Mouse (Mus musculus): Measurements from ENCODE around the gene Atxn1l. TPM values are rescaled to one million over a fixed set of nuclear protein-coding genes. Genes with fewer than 3 reads are reported as not detected.
"Not testable (repeated sequence)": the region's sequence is repeated elsewhere in the genome, so short reads cannot be mapped to it uniquely, and the experiment has no call there.

Gene Atxn1l
- total RNA-seq (2018; cell fraction: chromatin; rRNA removed) = 10 to 100 TPM; 21.0 to 37.6 (median 30.0) TPM
- 10 to 100 TPM; 13.8 to 31.9 (median 22.2) TPM for total RNA-seq (2018; cell fraction: cytosol; rRNA removed)
- total RNA-seq (2018; cell fraction: nucleus; rRNA removed) = 10 to 100 TPM; 22.5 to 41.8 (median 30.4) TPM
- 15.8 to 17.7 TPM (median 17.0 TPM) in 3 replicates for polyA plus RNA-seq (2018)

DNA sequence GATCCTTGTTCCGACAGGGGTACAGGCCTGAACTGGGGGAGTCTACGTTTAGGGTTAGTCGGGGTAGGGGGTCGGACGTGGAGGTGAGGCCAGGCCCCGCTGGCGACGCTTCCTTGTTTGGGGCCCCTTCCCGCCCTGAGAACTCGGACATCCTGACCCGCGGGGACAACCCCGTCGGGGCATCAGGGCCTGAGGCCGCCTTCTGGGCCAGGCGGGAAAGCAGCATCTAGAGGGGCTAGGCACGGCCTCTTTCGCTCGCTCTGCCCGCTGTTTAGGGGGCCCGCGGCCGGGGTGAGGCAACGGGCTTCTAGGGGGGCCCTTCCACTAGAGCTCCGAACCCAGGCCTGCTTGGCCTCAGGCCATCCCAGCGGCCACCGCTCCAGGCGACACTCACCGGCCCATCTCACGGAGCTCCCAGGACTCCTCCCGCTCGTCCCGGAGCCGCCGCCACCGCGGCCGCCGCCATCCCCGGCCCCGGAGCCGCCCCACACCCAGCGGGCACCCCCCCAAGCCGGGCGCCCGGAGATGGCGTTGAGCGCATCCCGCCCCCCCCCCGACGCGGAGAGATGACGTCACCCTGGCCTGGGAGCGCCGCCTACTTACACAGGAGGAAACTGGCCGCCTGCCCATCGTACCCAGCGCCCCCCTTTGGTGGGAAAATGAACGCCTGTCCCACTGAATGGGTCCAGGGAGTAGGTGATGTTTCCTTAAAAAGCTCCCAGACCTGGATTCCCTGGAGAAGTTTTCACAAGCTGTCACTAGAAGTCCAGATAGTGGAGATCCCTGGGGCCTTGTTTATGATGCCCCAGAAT, at the start of gene Atxn1l:
Gene Atxn1l, minus strand, starts transcription at position 503 of the 812 bp plus-strand sequence.
- H3K4me3 ChIP-seq (ENCODE audit: inconsistent target) = peak within 1 kb of the TSS; percentile 86
- whole genome bisulfite sequencing (ENCODE audit: missing documents) = under 1% methylated on average over 39 of the region's 59 CpGs
- peak within 1 kb of the TSS; percentile 48 for H3K27ac ChIP-seq
- H3K36me3 ChIP-seq (ENCODE audit: inconsistent target) = peaks cover 12% of the 10 kb centered on the region
- H3K79me2 ChIP-seq (ENCODE audit: inconsistent target) = peaks cover 48% of the 10 kb centered on the region

DNA sequence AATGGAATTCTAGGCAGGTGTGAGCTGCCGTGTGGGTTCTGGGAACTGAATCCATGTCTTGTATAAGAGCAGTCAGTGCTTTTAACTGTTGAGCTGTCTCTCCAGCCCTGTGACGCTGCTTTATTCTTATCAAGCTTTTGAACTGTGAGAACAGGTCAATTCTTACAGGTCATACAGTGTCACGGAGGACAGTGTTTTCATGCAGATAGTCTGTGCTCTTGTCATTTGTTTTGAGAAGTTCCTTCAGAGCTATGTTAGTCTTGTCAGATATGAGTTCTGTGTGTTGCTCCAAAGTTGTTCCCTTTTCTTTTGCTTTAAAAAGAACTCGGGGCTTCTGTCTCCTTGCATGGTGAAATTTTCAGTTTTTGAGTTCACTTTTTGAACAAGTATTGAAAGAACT, 43.0 kb upstream of the Atxn1l start:
- H3K4me3 ChIP-seq (ENCODE audit: inconsistent target) = no peak overlapping the region
- 71% methylated on average over 4 of the region's 4 CpGs for WGBS (ENCODE audit: missing documents)

GRCm38 (mm10) chr8:109779431-109780228, 42.1 kb upstream of the Atxn1l start:
- peak overlapping the region; percentile 75 for H3K27ac ChIP-seq
- peaks cover 59% of the 10 kb centered on the region for H3K79me2 ChIP-seq (ENCODE audit: inconsistent target)
- 22% methylated on average over 20 of the region's 24 CpGs for WGBS (ENCODE audit: missing documents)
- H3K4me3 ChIP-seq (ENCODE audit: inconsistent target) = peak overlapping the region; percentile 97
- no peaks in the 10 kb centered on the region for H3K36me3 ChIP-seq (ENCODE audit: inconsistent target)

More for the DNA sequence above, 43.0 kb upstream of the Atxn1l start:
- no peaks in the 10 kb centered on the region for H3K36me3 ChIP-seq (ENCODE audit: inconsistent target)
- H3K79me2 ChIP-seq (ENCODE audit: inconsistent target) = peaks cover 68% of the 10 kb centered on the region
- no peak overlapping the region for H3K27ac ChIP-seq

- Histone ChIP-seq H3K36me3 (ENCODE audit: inconsistent target) (no peaks in the 10 kb centered on the region), H3K27ac (peak overlapping the region; percentile 75), H3K4me3 (ENCODE audit: inconsistent target) (peak overlapping the region; percentile 97), H3K79me2 (ENCODE audit: inconsistent target) (peaks cover 53% of the 10 kb centered on the region)
- WGBS (ENCODE audit: missing documents) = 2% methylated on average over 31 of the region's 32 CpGs
Observed at GRCm38 (mm10) chr8:109778993-109779421, 41.5 kb upstream of the Atxn1l start.

GRCm38 (mm10) chr8:109778280-109778977, 40.9 kb upstream of the Atxn1l start, which contains the start of gene Ap1g1:
Gene Ap1g1 (plus strand): TSS chr8:109778554.
- Histone ChIP-seq H3K36me3 (ENCODE audit: inconsistent target) (no peaks in the 10 kb centered on the region), H3K4me3 (ENCODE audit: inconsistent target) (peak within 1 kb of the TSS; percentile 97), H3K27ac (peak within 1 kb of the TSS; percentile 75), H3K79me2 (ENCODE audit: inconsistent target) (peaks cover 47% of the 10 kb centered on the region)
- WGBS (ENCODE audit: missing documents) = under 1% methylated on average over 48 of the region's 64 CpGs

- peaks cover 41% of the 10 kb centered on the region for H3K79me2 ChIP-seq (ENCODE audit: inconsistent target)
- H3K4me3 ChIP-seq (ENCODE audit: inconsistent target) = peak overlapping the region; percentile 29
- 22% methylated on average over 5 of the region's 5 CpGs for WGBS (ENCODE audit: missing documents)
- H3K27ac ChIP-seq = peak overlapping the region; percentile 74
- no peaks in the 10 kb centered on the region for H3K36me3 ChIP-seq (ENCODE audit: inconsistent target)
Observed at GRCm38 (mm10) chr8:109777851-109778250, 40.3 kb upstream of the Atxn1l start.

GRCm38 (mm10) chr8:109773154-109773553, 35.6 kb upstream of the Atxn1l start:
- H3K4me3 ChIP-seq (ENCODE audit: inconsistent target) = no peak overlapping the region
- peak overlapping the region; percentile 57 for H3K27ac ChIP-seq
- H3K79me2 ChIP-seq (ENCODE audit: inconsistent target) = no peaks in the 10 kb centered on the region
- 0% methylated on average over 3 of the region's 3 CpGs for WGBS (ENCODE audit: missing documents)
- no peaks in the 10 kb centered on the region for H3K36me3 ChIP-seq (ENCODE audit: inconsistent target)

GRCm38 (mm10) chr8:109766081-109766480, 28.5 kb upstream of the Atxn1l start:
- WGBS (ENCODE audit: missing documents) = 69% methylated on average over 7 of the region's 7 CpGs
- Histone ChIP-seq H3K36me3 (ENCODE audit: inconsistent target) (no peaks in the 10 kb centered on the region), H3K27ac (no peak overlapping the region), H3K4me3 (ENCODE audit: inconsistent target) (no peak overlapping the region), H3K79me2 (ENCODE audit: inconsistent target) (no peaks in the 10 kb centered on the region)

DNA sequence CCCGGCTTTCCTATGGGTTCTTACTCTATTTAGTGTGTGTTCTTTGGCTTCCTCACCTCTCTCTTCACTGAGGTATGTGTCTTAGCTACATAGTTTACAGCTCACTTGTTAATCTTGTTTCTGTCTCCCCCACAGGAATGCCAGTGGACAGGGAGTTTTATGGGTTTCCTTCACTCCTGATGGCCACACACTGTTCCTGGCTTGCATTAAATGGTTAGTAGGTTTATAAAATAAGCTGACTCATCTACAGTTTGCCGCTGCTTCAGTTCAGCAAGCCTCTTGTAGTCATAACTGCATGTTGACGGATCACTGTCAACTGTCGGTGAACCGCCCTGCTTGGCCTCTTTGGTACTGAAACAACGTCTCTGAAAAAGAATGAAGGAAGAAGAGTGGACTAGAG, 26.5 kb upstream of the Atxn1l start:
- no peaks in the 10 kb centered on the region for H3K79me2 ChIP-seq (ENCODE audit: inconsistent target)
- H3K36me3 ChIP-seq (ENCODE audit: inconsistent target) = no peaks in the 10 kb centered on the region
- no peak overlapping the region for H3K27ac ChIP-seq
- H3K4me3 ChIP-seq (ENCODE audit: inconsistent target) = no peak overlapping the region
- 100% methylated on average over 6 of the region's 6 CpGs for WGBS (ENCODE audit: missing documents)

- Histone ChIP-seq H3K4me3 (ENCODE audit: inconsistent target) (no peak overlapping the region), H3K27ac (no peak overlapping the region), H3K36me3 (ENCODE audit: inconsistent target) (no peaks in the 10 kb centered on the region), H3K79me2 (ENCODE audit: inconsistent target) (no peaks in the 10 kb centered on the region)
- WGBS (ENCODE audit: missing documents) = 80% methylated on average over 1 of the region's 1 CpGs
Observed at GRCm38 (mm10) chr8:109760221-109760620, 22.7 kb upstream of the Atxn1l start.

- H3K27ac ChIP-seq = no peak overlapping the region
Observed at GRCm38 (mm10) chr8:109759426-109759825, 21.9 kb upstream of the Atxn1l start.

DNA sequence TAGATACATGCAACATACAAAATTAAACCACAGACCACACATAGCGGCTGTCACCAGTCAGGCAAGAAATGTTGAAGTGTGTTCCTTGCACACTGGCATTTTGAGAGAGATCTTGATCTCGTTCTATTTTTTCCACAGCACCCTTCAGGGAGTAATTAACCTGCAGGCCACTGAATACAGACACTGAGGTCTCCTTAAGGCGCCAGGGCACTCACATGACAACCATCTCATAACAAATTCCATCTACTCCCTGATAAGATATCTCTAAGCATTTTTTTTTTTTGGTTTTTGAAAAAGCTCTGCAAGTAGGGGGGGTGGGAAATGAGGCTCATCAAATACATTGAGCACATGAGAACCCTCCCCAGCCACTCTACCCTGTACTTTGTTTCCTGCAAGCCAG, 19.3 kb upstream of the Atxn1l start:
- Histone ChIP-seq H3K79me2 (ENCODE audit: inconsistent target) (no peaks in the 10 kb centered on the region), H3K4me3 (ENCODE audit: inconsistent target) (no peak overlapping the region), H3K27ac (no peak overlapping the region), H3K36me3 (ENCODE audit: inconsistent target) (no peaks in the 10 kb centered on the region)
- 88% methylated on average over 3 of the region's 3 CpGs for WGBS (ENCODE audit: missing documents)

More at GRCm38 (mm10) chr8:109759426-109759825, 21.9 kb upstream of the Atxn1l start:
- Histone ChIP-seq H3K36me3 (ENCODE audit: inconsistent target) (no peaks in the 10 kb centered on the region), H3K79me2 (ENCODE audit: inconsistent target) (no peaks in the 10 kb centered on the region), H3K4me3 (ENCODE audit: inconsistent target) (no peak overlapping the region)
- 92% methylated on average over 7 of the region's 7 CpGs for whole genome bisulfite sequencing (ENCODE audit: missing documents)

GRCm38 (mm10) chr8:109755554-109755953, 18.0 kb upstream of the Atxn1l start:
- H3K4me3 ChIP-seq (ENCODE audit: inconsistent target); H3K79me2 ChIP-seq (ENCODE audit: inconsistent target); H3K27ac ChIP-seq; H3K36me3 ChIP-seq (ENCODE audit: inconsistent target): not testable (repeated sequence)
- 58% methylated on average over 2 of the region's 4 CpGs for WGBS (ENCODE audit: missing documents)

DNA sequence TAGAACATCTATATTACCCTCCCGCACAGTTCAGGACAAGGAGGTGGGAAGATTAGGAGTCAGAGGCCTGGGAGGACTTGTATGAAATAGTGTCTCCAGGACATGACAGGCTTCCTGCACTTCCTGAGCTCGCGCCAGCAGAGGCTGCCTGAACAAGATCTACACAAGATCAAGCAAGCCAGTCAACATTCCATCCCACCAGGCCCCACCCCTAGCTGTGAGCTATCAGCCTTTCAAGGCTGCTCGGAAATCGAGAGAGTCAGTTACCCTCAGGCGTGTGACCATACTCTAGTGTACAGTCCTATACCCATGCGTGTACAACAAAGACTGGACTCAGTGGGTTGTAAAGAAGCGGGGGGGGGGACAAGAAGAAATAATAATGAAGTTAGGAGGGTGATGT, 17.2 kb upstream of the Atxn1l start:
- H3K79me2 ChIP-seq (ENCODE audit: inconsistent target) = no peaks in the 10 kb centered on the region
- H3K36me3 ChIP-seq (ENCODE audit: inconsistent target) = no peaks in the 10 kb centered on the region
- no peak overlapping the region for H3K27ac ChIP-seq
- no peak overlapping the region for H3K4me3 ChIP-seq (ENCODE audit: inconsistent target)
- WGBS (ENCODE audit: missing documents) = 99% methylated on average over 8 of the region's 8 CpGs

Data from macrophage (primary cell).